Comparison of ENCODE assay signal across 8 mouse cellular contexts in genomic region chr11:55518806-55519674, GRCm38 (mm10). TPM values are rescaled to one million over a fixed set of nuclear protein-coding genes. Genes with fewer than 3 reads are reported as not detected.
DNase-seq lines count a peak whose midpoint lies in the region; ATAC-seq and TF ChIP-seq lines count a peak whose summit lies in the region.

No protein-coding gene starts in this region.

- H3K4me3 ChIP-seq in liver, embryonic 12.5 days: no peak overlapping the region
- no peak overlapping the region for H3K4me3 ChIP-seq in neural tube, embryonic 12.5 days
- H3K4me3 ChIP-seq in thymus, adult 2 months (ENCODE audit: control insufficient read depth, insufficient read depth, low read length): no peak overlapping the region

- no peaks in the 10 kb centered on the region for H3K36me3 ChIP-seq in liver, embryonic 12.5 days
- H3K36me3 ChIP-seq in neural tube, embryonic 12.5 days: peaks cover 68% of the 10 kb centered on the region
- H3K36me3 ChIP-seq in thymus, adult 2 months (ENCODE audit: control insufficient read depth, insufficient read depth, low read length): no peaks in the 10 kb centered on the region

- WGBS in liver, embryonic 12.5 days (ENCODE audit: insufficient replicate concordance): 5% methylated on average over 9 of the region's 9 CpGs
- 5% methylated on average over 9 of the region's 9 CpGs for WGBS in neural tube, embryonic 12.5 days
- 11% methylated on average over 9 of the region's 9 CpGs for WGBS in thymus, adult 2 months

- no peaks in the 10 kb centered on the region for H3K9me3 ChIP-seq in liver, embryonic 12.5 days (replicated peaks)
- H3K9me3 ChIP-seq in neural tube, embryonic 12.5 days: no peaks in the 10 kb centered on the region

- peak; percentile 52 for DNase-seq in A20 (ENCODE audit: low read depth, low spot score)
- peak; percentile 63 to 88 for DNase-seq in adrenal gland, adult (ENCODE audit: inconsistent age in 2 of 2, low spot score in 1 of 2)
- peak; percentile 89 for DNase-seq in embryo, embryonic 10 days (ENCODE audit: low spot score)
- DNase-seq in heart, adult 8-10 months (ENCODE audit: low spot score): peak; percentile 52
- DNase-seq in kidney, postnatal 14 days: peak; percentile 73
- peak; percentile 54 for DNase-seq in thymus, adult 2 months

- ATAC-seq in liver, embryonic 12.5 days: peak; percentile 37; the same call in 1 of the 2 replicates
- peak; percentile 53 for ATAC-seq in neural tube, embryonic 12.5 days (ENCODE audit: low FRiP score, low read depth)

- no peaks in the 10 kb centered on the region for H3K27me3 ChIP-seq in liver, embryonic 12.5 days (replicated peaks)
- H3K27me3 ChIP-seq in neural tube, embryonic 12.5 days (replicated peaks): no peaks in the 10 kb centered on the region
- H3K27me3 ChIP-seq in thymus, adult 2 months (ENCODE audit: control insufficient read depth, insufficient read depth, low read length): no peaks in the 10 kb centered on the region

- H3K9ac ChIP-seq in liver, embryonic 12.5 days: no peak overlapping the region
- H3K9ac ChIP-seq in neural tube, embryonic 12.5 days: no peak overlapping the region

- H3K4me1 ChIP-seq in liver, embryonic 12.5 days: peaks cover 9% of the 10 kb centered on the region; the same call in 1 of the 2 replicates
- 0 out of 2 replicates have a peak, but pooled peaks cover 2% of the 10 kb centered on the region for H3K4me1 ChIP-seq in neural tube, embryonic 12.5 days
- no peaks in the 10 kb centered on the region for H3K4me1 ChIP-seq in thymus, adult 2 months (replicated peaks; ENCODE audit: control insufficient read depth, insufficient read depth, low read length)

- no peak overlapping the region for H3K27ac ChIP-seq in liver, embryonic 12.5 days
- no peak overlapping the region for H3K27ac ChIP-seq in neural tube, embryonic 12.5 days
- H3K27ac ChIP-seq in thymus, adult 2 months (ENCODE audit: control insufficient read depth, insufficient read depth, low read length): no peak overlapping the region

- peak; percentile 75; the same call in 1 of the 2 replicates for TF ChIP-seq CTCF in thymus, adult 2 months (IDR thresholded peaks at IDR 0.05; ENCODE audit: borderline replicate concordance, control insufficient read depth, extremely low read depth, insufficient read depth, low read length, poor library complexity)

- TF ChIP-seq POLR2A in thymus, adult 2 months (IDR thresholded peaks at IDR 0.05; ENCODE audit: control insufficient read depth, extremely low read depth, insufficient read depth, low read length, poor library complexity): no peak

- H3K4me2 ChIP-seq in liver, embryonic 12.5 days: no peak overlapping the region
- H3K4me2 ChIP-seq in neural tube, embryonic 12.5 days (replicated peaks): 0 out of 2 replicates have a peak overlapping the region, but pooled peaks have one; percentile 4

RNA-seq across cellular contexts. Expression of gene G3bp1, which starts 49.6 kb away (rescaled TPM):
- total RNA-seq in heart, adult 8-10 months (2022): 10 to 100 TPM; 39.4 to 45.2 (median 42.4) TPM
- 136 TPM in 2 replicates for polyA plus RNA-seq in liver, embryonic 12.5 days (2016; fragmentation: Nextera tagmentation; extraction: Ambion mirVana)
- polyA plus RNA-seq in neural tube, embryonic 12.5 days (2016; fragmentation: Nextera tagmentation; extraction: Ambion mirVana): 178 and 185 TPM in 2 replicates
- polyA plus RNA-seq in thymus, adult 2 months (2012; rRNA removed): 42.3 and 52.3 TPM in 2 replicates

RNA-seq across cellular contexts. Expression of gene Atox1, which starts 58.0 kb away (rescaled TPM):
- 100 to 1,000 TPM in 3 of 4 experiments, 10 to 100 TPM in 1; 94.6 to 115 (median 104) TPM for total RNA-seq in heart, adult 8-10 months (2022)
- polyA plus RNA-seq in liver, embryonic 12.5 days (2016; fragmentation: Nextera tagmentation; extraction: Ambion mirVana): 203 and 210 TPM in 2 replicates
- 275 and 300 TPM in 2 replicates for polyA plus RNA-seq in neural tube, embryonic 12.5 days (2016; fragmentation: Nextera tagmentation; extraction: Ambion mirVana)
- polyA plus RNA-seq in thymus, adult 2 months (2012; rRNA removed): 383 and 432 TPM in 2 replicates
